Mouse (Mus musculus): ENCODE results near the gene Pithd1. TPM values are rescaled to one million over a fixed set of nuclear protein-coding genes. Genes with fewer than 3 reads are reported as not detected.
"Not testable (repeated sequence)": the region's sequence is repeated elsewhere in the genome, so short reads cannot be mapped to it uniquely, and the experiment has no call there.

The Pithd1 gene
- total RNA-seq, 2 experiments from 2014 or later: 93.6 to 94.4 TPM

- DNase-seq (ENCODE audit: low spot score in 2 of 2): no peak
Measured at GRCm38 (mm10) chr4:135993941-135994340, 6.9 kb upstream of the Pithd1 start.

GRCm38 (mm10) chr4:135987714-135988113, 650 bp upstream of the Pithd1 start:
- DNase-seq (ENCODE audit: low spot score in 2 of 2): no peak

DNA sequence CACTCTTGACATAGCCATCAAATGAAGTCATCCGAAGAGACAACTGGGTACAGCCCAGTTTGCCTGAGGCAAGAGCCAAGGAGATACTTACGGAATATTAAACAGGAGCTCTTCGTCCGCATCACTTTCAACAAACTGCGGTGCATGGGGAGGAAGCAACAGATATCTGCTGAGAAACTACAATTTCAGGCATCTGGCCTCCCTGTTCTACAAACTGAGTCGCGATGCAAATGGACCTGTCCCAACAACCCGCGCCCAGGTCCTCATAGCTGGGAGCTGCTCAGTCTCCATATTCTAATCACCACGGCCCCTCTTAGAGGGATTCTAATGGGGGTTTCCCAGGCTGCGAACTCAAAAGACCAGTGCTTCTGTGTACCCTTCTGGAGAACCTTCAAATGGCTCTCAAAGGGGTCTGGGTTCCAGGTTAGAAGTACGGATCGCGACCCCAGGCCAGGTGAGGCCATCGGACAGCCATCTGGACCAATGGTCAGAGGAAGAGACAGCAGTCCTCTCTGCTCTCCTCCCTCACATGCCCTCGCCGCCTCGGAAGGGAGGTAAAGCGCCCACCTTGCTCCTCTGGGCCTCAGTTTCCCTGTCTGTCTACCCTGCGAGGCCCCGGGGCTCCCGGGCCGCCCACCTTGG, 642 bp downstream of the Pithd1 start:
- no peak for DNase-seq (ENCODE audit: low spot score in 2 of 2)

DNA sequence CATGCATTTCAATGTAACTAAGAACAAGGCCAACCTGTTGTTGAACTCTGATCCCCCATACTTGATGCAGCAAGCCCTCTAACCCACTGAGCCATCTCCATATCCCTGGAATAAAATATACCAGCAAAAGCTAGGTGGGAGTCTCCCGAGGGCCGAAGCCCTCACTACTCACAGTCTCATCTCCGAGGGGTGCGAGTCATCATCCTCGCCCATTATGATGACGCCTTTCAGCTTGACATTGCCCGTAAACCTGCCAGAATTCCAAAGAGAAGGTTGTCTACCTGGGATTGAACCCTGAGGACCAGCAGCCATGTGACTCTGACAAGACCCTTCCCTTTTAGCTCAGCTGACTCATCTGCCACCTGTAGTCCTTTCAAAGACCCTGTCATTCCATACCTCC, 1.3 kb downstream of the Pithd1 start:
- no peak for DNase-seq (ENCODE audit: low spot score in 2 of 2)

DNA sequence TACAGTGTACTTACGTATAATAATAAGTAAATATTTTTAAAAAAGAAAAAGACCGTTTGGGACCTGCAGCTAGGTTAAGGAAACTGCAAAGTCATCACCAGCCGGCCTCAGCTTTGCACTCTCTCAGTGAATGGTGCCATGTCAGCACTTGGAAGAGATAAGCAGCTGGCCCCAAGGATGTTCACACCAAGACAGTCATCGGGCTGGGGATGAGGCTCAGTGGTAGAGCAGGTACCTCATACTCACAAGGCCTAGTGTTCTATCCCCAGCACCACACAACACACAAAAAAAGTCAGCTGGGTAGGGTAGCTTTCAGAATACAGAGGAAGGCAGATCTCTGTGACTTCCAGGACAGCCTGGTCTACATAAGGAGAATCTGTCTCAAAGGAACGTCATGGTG, 1.9 kb downstream of the Pithd1 start:
- DNase-seq (ENCODE audit: low spot score in 2 of 2): no peak

DNA sequence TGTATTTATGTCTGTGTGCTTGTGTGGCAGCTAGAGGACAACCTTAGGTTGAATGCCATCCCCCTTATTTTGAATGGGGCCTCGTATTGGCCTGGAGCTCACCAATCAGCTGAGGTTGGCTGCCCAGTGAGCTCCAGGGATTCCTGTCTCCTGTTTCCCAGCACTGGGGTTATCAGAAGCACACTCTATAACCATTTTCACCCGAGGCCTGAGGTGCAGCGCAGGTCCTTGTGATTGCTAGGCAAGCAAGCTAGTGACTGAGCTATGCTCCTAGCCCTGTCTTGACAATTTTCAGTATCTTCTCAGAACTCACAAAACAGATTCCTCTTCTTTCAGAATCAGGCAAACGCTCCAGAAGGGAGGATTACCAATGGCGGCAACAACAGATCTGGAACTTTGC, 2.5 kb downstream of the Pithd1 start:
- DNase-seq (ENCODE audit: low spot score in 2 of 2): no peak

DNA sequence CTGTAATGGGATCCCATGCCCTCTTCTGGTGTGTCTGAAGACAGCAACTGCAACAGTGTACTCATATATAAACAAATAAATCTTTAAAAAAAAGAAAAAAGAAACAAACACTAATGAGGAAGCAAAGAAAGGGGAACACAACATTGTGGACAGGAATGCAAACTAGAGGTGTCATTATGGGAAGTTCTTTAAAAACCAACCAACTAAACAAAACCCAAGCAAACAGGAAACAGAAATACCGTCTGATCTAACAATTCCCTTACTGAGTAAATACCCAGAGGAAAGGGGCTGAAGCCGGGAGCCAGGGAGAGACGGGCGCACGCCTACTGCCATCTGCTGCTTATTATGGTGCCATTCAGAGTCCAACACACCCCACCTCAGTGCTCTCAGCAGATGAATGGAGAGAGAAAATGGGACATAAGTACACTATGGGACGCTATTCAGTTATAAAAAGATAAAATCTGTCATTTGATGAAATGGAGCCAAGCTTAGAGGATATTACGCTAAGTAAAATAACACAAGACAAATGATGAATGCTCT, 5.5 kb downstream of the Pithd1 start:
- DNase-seq (ENCODE audit: low spot score in 2 of 2): peak; percentile 73 to 74

- not testable (repeated sequence) for DNase-seq (ENCODE audit: low spot score in 2 of 2)
Measured at GRCm38 (mm10) chr4:135980223-135980622, 6.8 kb downstream of the Pithd1 start.

DNA sequence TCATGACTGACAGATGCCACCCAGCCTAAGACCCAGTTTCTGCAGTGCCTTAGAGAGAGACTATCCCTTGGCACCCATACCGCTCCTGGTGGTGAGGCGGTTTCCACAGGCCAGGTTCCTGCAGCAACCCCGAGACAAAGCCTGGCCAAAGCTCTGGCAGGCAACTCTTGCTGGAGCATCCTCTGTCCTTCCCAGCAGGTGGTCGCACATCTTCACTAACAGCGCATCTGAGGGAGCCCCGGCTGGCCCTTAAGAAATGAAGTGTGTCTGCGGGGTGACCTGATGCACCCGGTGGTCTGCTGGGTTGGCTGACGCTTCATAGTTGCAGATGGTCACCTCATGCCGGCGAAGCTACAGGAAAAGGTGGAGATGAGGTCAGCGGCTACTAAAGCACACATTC, 10.9 kb downstream of the Pithd1 start:
- no peak for DNase-seq (ENCODE audit: low spot score in 2 of 2)

GRCm38 (mm10) chr4:135972911-135973811, 13.9 kb downstream of the Pithd1 start:
- DNase-seq (ENCODE audit: low spot score in 2 of 2): no peak

GRCm38 (mm10) chr4:135972556-135972906, 14.5 kb downstream of the Pithd1 start, which contains the start of gene Lypla2:
Lypla2 (minus strand) TSS chr4:135972626.
- peak; percentile 93 for DNase-seq (ENCODE audit: low spot score in 2 of 2)

DNA sequence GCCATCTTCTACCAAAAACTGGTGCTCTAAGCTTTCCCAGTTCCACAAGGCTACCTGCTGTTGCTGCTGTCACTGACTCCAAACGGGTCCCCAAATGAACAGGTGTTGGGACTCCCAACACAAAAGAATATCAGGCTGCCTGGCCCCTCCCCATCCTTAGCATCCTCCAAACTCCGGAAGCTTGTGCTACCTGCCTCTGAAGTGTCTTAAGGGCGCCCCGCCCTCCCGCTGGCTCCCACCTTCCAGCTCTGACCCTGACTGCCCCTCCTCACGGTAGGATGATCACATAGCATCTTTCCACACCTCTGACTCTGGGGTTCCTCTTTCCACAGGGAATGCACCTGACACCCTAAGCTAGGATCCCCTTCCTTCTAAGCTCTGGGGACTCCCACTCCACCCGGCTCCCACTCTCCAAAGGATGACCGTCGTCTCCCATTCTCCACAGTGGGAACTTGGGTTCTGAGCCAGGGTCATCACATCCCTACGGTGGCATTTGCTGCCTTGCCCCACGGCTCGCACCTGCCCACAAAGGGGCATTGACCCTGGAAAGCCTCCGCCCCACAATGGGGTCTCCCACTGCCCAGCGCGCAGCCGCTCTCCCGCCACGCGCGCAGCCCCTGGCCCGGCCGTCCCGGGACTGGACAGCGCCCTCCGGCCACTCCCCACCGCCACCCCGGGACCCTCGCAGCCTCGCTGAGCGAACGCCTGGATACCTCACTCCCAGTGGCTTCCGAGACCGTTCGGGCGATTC, 15.1 kb downstream of the Pithd1 start:
- no peak for DNase-seq (ENCODE audit: low spot score in 2 of 2)

DNA sequence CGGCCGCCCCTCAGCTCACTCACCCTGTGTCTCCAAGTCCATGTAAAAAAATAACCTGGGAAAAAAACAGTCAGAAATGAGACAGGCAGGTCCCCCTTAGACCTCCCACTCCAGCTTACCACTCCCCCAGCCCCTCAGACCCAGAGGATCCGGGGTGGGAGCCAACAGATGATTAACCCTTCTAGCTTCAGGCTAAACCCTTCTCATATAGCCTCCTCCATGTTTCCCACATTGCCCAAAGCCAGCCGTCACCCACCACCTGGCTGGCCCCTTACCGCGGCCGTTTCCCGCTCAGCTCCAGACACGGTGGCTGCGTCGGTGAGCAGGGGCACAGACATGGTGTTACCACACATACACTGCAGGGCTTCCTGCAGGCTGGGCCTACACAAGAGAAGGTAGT, 16.5 kb downstream of the Pithd1 start:
- DNase-seq (ENCODE audit: low spot score in 2 of 2): no peak

DNA sequence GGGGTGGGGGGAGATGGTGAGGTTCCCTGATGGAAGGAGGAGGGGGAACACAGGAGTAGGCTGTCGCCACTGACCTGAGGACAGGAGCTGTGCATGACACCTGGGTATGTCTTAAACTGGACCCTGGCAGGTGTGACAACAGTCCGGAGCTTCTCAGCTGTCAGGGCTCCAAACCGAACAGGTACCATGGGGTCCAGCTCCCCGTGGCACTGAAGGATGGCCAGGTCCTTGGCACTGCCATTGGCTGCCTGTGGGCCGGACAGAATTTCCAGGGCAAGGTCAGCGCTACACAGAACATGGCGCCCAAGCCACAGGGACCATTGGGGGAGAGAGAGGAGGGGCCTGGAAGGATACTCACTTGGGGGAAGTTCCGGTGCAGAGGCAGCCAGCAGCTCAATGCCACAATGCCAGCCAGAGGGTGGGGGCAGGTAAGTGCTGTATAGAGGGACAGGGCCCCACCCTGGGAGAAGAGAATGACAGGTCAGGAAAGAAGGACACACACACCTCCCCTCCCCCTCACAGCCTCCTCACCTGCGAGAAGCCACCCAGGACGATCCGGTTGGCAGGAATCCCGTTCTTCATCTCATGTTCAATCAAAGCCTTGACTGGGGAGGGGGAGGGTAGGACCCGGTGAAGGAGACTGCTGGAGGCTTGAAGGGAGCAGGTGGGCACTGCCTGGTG, 17.9 kb downstream of the Pithd1 start:
- no peak for DNase-seq (ENCODE audit: low spot score in 2 of 2)

DNA sequence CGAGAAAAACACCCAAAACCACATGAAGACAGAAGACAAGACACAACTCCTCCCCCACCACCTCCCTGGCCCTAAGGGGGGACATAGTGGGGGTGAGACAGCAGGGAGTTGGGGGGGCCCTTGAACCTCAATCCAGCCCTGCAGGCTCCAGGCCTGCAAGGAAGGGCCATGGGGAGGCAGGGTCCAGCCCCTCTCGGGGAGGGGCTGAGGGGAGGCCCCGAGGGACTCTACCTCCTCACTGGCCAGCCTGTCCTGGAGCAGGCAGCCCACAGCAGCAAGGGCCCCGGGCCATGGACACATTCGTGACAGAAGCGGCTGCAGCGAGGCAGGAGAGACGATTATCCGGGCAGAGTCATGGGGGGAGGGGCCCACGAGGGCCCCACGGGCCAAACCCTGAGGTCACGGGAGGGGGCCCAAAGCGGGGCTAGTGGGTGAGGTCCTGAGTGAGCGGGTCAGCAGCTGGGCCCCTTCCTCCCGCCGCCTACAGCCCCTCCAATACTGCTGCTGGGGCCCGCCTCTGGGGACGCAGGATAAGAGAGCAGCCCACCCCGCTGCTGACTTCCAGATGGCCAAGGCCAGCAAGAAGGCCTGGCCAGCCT, 18.7 kb downstream of the Pithd1 start:
- no peak for DNase-seq (ENCODE audit: low spot score in 2 of 2)

GRCm38 (mm10) chr4:135967086-135967760, 19.8 kb downstream of the Pithd1 start:
- DNase-seq (ENCODE audit: low spot score in 2 of 2): no peak

DNA sequence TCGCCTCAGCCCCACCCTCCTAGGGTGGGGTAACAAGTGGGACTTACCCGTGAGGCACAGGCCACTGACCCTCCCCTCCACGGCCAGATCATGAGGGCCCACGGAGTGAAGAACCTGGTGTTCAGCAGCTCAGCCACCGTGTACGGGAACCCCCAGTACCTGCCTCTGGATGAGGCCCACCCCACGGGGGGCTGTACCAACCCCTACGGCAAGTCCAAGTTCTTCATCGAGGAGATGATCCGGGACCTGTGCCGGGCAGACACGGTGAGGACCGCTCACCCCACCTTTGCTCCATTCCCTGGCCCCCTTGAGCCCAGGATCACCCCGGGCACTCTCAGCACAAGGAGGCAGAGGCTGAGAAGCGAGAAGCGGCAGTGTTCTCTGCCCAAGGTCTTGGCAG, 20.8 kb downstream of the Pithd1 start:
- DNase-seq (ENCODE audit: low spot score in 2 of 2): no peak

DNA sequence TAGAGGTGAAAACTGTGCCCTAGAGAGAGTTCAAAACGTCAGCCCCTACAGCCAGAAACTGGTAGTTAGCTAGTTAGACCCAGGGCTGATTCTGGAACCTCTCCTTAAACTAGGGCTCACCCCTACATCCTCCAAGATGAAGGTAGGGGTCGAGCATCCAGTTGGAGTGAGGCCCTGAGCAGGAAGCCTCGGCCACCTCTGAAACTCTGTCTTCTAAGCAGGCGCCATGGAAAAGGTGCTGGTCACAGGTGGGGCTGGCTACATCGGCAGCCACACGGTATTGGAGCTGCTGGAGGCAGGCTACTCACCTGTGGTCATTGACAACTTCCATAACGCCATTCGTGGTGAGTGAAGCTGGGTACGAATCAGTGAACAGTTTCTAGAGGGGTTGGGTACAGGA, 22.0 kb downstream of the Pithd1 start:
- DNase-seq (ENCODE audit: low spot score in 2 of 2): no peak

- DNase-seq (ENCODE audit: low spot score in 2 of 2): peak; percentile 27 to 48
Measured at GRCm38 (mm10) chr4:135964426-135964825, 22.6 kb downstream of the Pithd1 start.
